Mouse (Mus musculus): Measurements from ENCODE around the gene C530008M17Rik.

GRCm38 (mm10) chr5:76792720-76793119, 136.4 kb downstream of the C530008M17Rik start:
- TF ChIP-seq POLR2A (IDR thresholded peaks at IDR 0.05; ENCODE audit: low read depth, low read length) (no peak), CTCF (conservative IDR thresholded peaks at IDR 0.05; ENCODE audit: insufficient read depth, insufficient read length, low read depth, low read length) (no peak)
